Mouse (Mus musculus) embryonic fibroblast, embryonic 13.5 days (primary cell): ENCODE data around the gene Sptbn1.

Source experiments
- CTCF ChIP-seq: IDR thresholded peaks from 2 replicates; pipeline ENCODE4 v1.5.1; 2011; ENCODE audit warnings: mild to moderate bottlenecking, control low read depth, low read length, moderate library complexity, borderline replicate concordance; ENCODE audit not compliant: insufficient read depth
- POLR2A ChIP-seq: IDR thresholded peaks from 2 replicates; pipeline ENCODE4 v1.6.1; 2011; ENCODE audit warnings: low read depth, mild to moderate bottlenecking, control low read depth, low read length, moderate library complexity

DNA sequence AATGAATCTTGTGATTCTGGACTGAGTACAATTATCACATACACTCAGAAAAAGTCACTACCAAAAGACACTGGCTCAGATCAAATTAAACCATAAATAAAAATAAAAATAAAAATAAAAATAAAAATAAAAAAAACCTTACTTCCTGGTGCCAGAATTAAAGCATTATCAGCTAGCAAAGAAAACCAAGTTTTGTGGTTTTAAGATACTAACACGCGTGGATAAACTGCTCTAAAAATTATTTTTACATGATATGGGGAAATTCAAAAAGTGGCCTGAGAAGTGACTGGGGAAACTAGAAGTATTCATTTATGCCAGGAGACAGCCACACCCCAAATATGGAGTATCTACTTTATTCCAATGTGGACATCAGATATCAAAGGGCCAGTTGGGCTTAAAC is 89.8 kb downstream of the Sptbn1 start:
- TF ChIP-seq POLR2A (no peak), CTCF (no peak)
